Comparison of ENCODE assay signal across 32 mouse cellular contexts in the genomic region with DNA sequence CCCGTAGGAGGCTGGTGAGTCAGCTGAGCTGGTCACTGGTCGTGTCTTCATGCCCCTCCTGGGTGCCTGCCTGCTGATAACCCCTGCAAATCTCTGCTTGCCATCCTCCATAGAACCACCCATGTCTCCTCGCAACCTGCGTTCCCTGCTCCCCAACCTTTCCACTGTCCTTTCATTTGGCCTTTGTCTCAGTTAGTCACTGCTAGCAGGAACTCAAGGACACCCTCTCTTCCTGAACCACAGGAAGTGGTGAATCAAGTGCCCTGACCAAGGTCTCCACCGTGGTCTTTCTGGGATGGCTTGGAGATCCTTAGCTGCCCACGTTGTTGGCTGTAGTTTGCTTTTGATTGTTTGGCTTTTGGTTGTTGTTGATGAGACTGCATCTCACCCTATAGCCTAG. TPM values are rescaled to one million over a fixed set of nuclear protein-coding genes. Genes with fewer than 3 reads are reported as not detected.
DNase-seq lines count a peak whose midpoint lies in the region; ATAC-seq lines count a peak whose summit lies in the region.
"Had no signal": no experiment of that assay in that cellular context is flagged by ENCODE, and none has a peak within 500 bp of the region (broad histone marks: within the 10 kb centered on the region; RNA-seq: fewer than 3 reads in every experiment).

No protein-coding gene starts in this region.

- peak overlapping the region; percentile 98 for H3K27ac ChIP-seq in macrophage
- H3K27ac ChIP-seq: embryonic facial prominence, embryonic 10.5 days; embryonic facial prominence, embryonic 13.5 days; forebrain, embryonic 12.5 days; forebrain, embryonic 15.5 days; heart, adult 2 months; heart, embryonic 10.5 days; heart, embryonic 13.5 days; hindbrain, embryonic 14.5 days; hindbrain, postnatal 0 days had no signal

- H3K4me3 ChIP-seq in megakaryocyte, embryonic 14.5 days (replicated peaks): peak overlapping the region; percentile 81
- no peak overlapping the region for H3K4me3 ChIP-seq in macrophage (ENCODE audit: inconsistent target)
- H3K4me3 ChIP-seq: embryonic facial prominence, embryonic 10.5 days; embryonic facial prominence, embryonic 13.5 days; erythroblast, embryonic 14.5 days; forebrain, embryonic 12.5 days; forebrain, embryonic 15.5 days; heart, adult 2 months; heart, embryonic 10.5 days; heart, embryonic 13.5 days had no signal

- no peak for ATAC-seq in megakaryocyte, adult 5-6 weeks (ENCODE audit: poor library complexity, severe bottlenecking)
- ATAC-seq: CD4-positive, CD25-positive, alpha-beta regulatory T cell, adult 4 months; forebrain, embryonic 15.5 days; hindbrain, postnatal 0 days; inflammation-experienced regulatory T-cells, adult 6 months; intestine, embryonic 16.5 days had no signal

- no peaks in the 10 kb centered on the region for H3K9me3 ChIP-seq in megakaryocyte, embryonic 14.5 days
- H3K9me3 ChIP-seq: embryonic facial prominence, embryonic 13.5 days; forebrain, embryonic 12.5 days; forebrain, embryonic 15.5 days; heart, embryonic 10.5 days; heart, embryonic 13.5 days had no signal

- H3K36me3 ChIP-seq in megakaryocyte, embryonic 14.5 days (replicated peaks; ENCODE audit: low read length): peaks cover 78% of the 10 kb centered on the region
- H3K36me3 ChIP-seq in macrophage (ENCODE audit: inconsistent target): peaks cover 51% of the 10 kb centered on the region
- H3K36me3 ChIP-seq: embryonic facial prominence, embryonic 10.5 days; embryonic facial prominence, embryonic 13.5 days; forebrain, embryonic 12.5 days; forebrain, embryonic 15.5 days; heart, embryonic 10.5 days; heart, embryonic 13.5 days had no signal

- peaks cover 6% of the 10 kb centered on the region for H3K27me3 ChIP-seq in megakaryocyte, embryonic 14.5 days (replicated peaks)
- H3K27me3 ChIP-seq: embryonic facial prominence, embryonic 13.5 days; forebrain, embryonic 12.5 days; forebrain, embryonic 15.5 days; heart, embryonic 13.5 days had no signal

- H3K79me2 ChIP-seq in macrophage (ENCODE audit: inconsistent target): peaks cover 89% of the 10 kb centered on the region

- peaks cover 97% of the 10 kb centered on the region for H3K4me1 ChIP-seq in megakaryocyte, embryonic 14.5 days

- 27% methylated on average over 6 of the region's 6 CpGs for WGBS in macrophage (ENCODE audit: missing documents)

- peak; percentile 65 for DNase-seq in adrenal gland, adult 2 months
- no peak for DNase-seq in adrenal gland, postnatal 4 days (ENCODE audit: low spot score in 2 of 2)
- DNase-seq in spleen, adult 18-20 months: no peak
- DNase-seq: cerebellum, adult 11-12 months; cerebellum, adult 8-10 months; cerebellum, postnatal 36 days; embryo, embryonic 11 days; gastrocnemius, postnatal 25 days; heart, adult 2 months; heart, postnatal 14 days; heart, postnatal 4 days; kidney, adult 18-20 months had no signal

RNA-seq across cellular contexts. Expression of gene Cyth4, which starts 4.3 kb away (rescaled TPM):
- total RNA-seq in adrenal gland, adult 2 months (2021): 10 to 100 TPM in 1 of 2 experiments, 1 to 10 TPM in 1; 7.2 to 12.7 TPM
- 13.8 and 16.2 TPM in 2 replicates for polyA plus RNA-seq in adrenal gland, adult 2 months (2012; rRNA removed)
- total RNA-seq in adrenal gland, postnatal 4 days (2021): 1 to 10 TPM; 8.2 to 9.5 TPM
- polyA plus RNA-seq in megakaryocyte, embryonic 14.5 days (2012; ENCODE audit: insufficient read depth, low replicate concordance): 27.7 and 31.6 TPM in 2 replicates
- 137 and 141 TPM in 2 replicates for total RNA-seq in megakaryocyte, adult 5-6 weeks (2015)
- total RNA-seq in megakaryocyte, adult 5-6 weeks (2017): 263 and 285 TPM in 2 replicates
- 1,000 to 10,000 TPM in 7 of 26 experiments, 100 to 1,000 TPM in 19; 198 to 1,124 (median 784) TPM for total RNA-seq in macrophage (2018; cell fraction: chromatin; rRNA removed)
- total RNA-seq in macrophage (2018; cell fraction: cytosol; rRNA removed): 100 to 1,000 TPM; 130 to 274 (median 205) TPM
- total RNA-seq in macrophage (2018; cell fraction: nucleus; rRNA removed): 100 to 1,000 TPM; 127 to 775 (median 373) TPM
- 240 to 319 TPM (median 275 TPM) in 3 replicates for polyA plus RNA-seq in macrophage (2018)

RNA-seq across cellular contexts. Expression of gene Rac2, which starts 28.6 kb away (rescaled TPM):
- 1 to 10 TPM; 8.1 to 9.6 TPM for total RNA-seq in adrenal gland, adult 2 months (2021)
- polyA plus RNA-seq in adrenal gland, adult 2 months (2012; rRNA removed): 33.4 and 40.2 TPM in 2 replicates
- 10 to 100 TPM in 1 of 2 experiments, 1 to 10 TPM in 1; 9.4 to 10.4 TPM for total RNA-seq in adrenal gland, postnatal 4 days (2021)
- polyA plus RNA-seq in megakaryocyte, embryonic 14.5 days (2012; ENCODE audit: insufficient read depth, low replicate concordance): 860 and 3,464 TPM in 2 replicates
- 581 and 637 TPM in 2 replicates for total RNA-seq in megakaryocyte, adult 5-6 weeks (2015)
- 416 and 453 TPM in 2 replicates for total RNA-seq in megakaryocyte, adult 5-6 weeks (2017)
- 100 to 1,000 TPM in 15 of 26 experiments, 10 to 100 TPM in 11; 32.8 to 268 (median 126) TPM for total RNA-seq in macrophage (2018; cell fraction: chromatin; rRNA removed)
- 100 to 1,000 TPM; 202 to 920 (median 428) TPM for total RNA-seq in macrophage (2018; cell fraction: cytosol; rRNA removed)
- total RNA-seq in macrophage (2018; cell fraction: nucleus; rRNA removed): 100 to 1,000 TPM in 18 of 26 experiments, 10 to 100 TPM in 8; 52.1 to 327 (median 189) TPM
- polyA plus RNA-seq in macrophage (2018): 169 to 717 TPM (median 258 TPM) in 3 replicates
- polyA plus RNA-seq: C2C12 had no signal

RNA-seq across cellular contexts. Expression of gene Sstr3, which starts 56.7 kb away (rescaled TPM):
- 1 to 10 TPM in 1 of 2 experiments, under 1 TPM in 1; 0.43 to 1.6 TPM for total RNA-seq in adrenal gland, adult 2 months (2021)
- polyA plus RNA-seq in adrenal gland, adult 2 months (2012; rRNA removed): 0.16 and 0.93 TPM in 2 replicates
- 1 to 10 TPM in 1 of 2 experiments, under 1 TPM in 1; 0.79 to 1.3 TPM for total RNA-seq in adrenal gland, postnatal 4 days (2021)
- not detected in 2 replicates for polyA plus RNA-seq in megakaryocyte, embryonic 14.5 days (2012; ENCODE audit: insufficient read depth, low replicate concordance)
- total RNA-seq in megakaryocyte, adult 5-6 weeks (2015): 0.02 TPM in 1 of 2 replicates, not detected in the other
- not detected in 2 replicates for total RNA-seq in megakaryocyte, adult 5-6 weeks (2017)
- total RNA-seq in macrophage (2018; cell fraction: chromatin; rRNA removed): not detected
- not detected for total RNA-seq in macrophage (2018; cell fraction: cytosol; rRNA removed)
- total RNA-seq in macrophage (2018; cell fraction: nucleus; rRNA removed): not detected
- polyA plus RNA-seq in macrophage (2018): not detected in 3 replicates
- total RNA-seq: gastrocnemius, adult 8-10 months; gastrocnemius, postnatal 25 days; granulocyte monocyte progenitor cell, adult 5-6 weeks; heart, adult 2 months; heart, postnatal 14 days; MEL had no signal
- polyA plus RNA-seq: C2C12; CD4-positive, CD25-positive, alpha-beta regulatory T cell, adult 4 months; embryonic facial prominence, embryonic 10.5 days; embryonic facial prominence, embryonic 13.5 days; erythroblast, embryonic 14.5 days; heart, adult 2 months; heart, embryonic 10.5 days; heart, embryonic 13.5 days; heart, embryonic 16.5 days had no signal

Comparison
In these comparisons a context has a peak if more than half of its experiments do, and no peak if none do; other contexts are left out.
1. RNA of gene Cyth4, which starts 4.3 kb away (total RNA-seq): 137 to 285 TPM in megakaryocyte, adult 5-6 weeks; 7.2 to 12.7 TPM in adrenal gland, adult 2 months and 8.2 to 9.5 TPM in adrenal gland, postnatal 4 days; every median in the first group is over 10 times any median in the second.
2. RNA of gene Rac2, which starts 28.6 kb away (total RNA-seq): 416 to 637 TPM in megakaryocyte, adult 5-6 weeks; 9.4 to 10.4 TPM in adrenal gland, postnatal 4 days and 8.1 to 9.6 TPM in adrenal gland, adult 2 months; every median in the first group is over 10 times any median in the second.